Mouse (Mus musculus): ENCODE results near the gene Psmd8.

- TF ChIP-seq CTCF (IDR thresholded peaks at IDR 0.05; ENCODE audit: borderline replicate concordance, control insufficient read depth, extremely low read depth, insufficient read depth, low read length, poor library complexity) (no peak), POLR2A (IDR thresholded peaks at IDR 0.05; ENCODE audit: control insufficient read depth, extremely low read depth, insufficient read depth, low read length, poor library complexity) (no peak)
These were observed 31.8 kb upstream of the Psmd8 start for GRCm38 (mm10) chr7:29212199-29212765.

Measured in thymus, adult 2 months (tissue).